ENCODE assay signal across 18 mouse cellular contexts in the genomic region with DNA sequence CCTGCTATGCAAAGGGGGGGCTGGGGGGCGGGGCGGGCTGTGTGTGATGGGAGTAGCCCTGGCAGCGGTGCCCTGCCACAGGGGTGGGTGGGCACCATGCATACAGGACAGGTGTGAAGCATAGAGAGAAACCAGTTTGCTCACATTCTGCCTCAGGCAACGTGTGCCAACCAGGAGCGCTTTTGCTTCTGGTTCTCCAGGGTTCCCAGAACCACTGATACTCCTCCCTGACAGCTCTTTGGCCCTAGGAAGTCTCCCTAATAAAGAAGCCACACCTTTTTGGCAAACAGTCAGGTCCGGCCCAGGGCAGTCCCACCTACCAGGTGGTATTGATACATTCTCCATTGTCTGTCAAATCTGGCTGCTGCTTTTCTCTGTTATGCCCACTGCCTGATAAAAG. TPM values are rescaled to one million over a fixed set of nuclear protein-coding genes. Genes with fewer than 3 reads are reported as not detected.
DNase-seq lines count a peak whose midpoint lies in the region; ATAC-seq lines count a peak whose summit lies in the region.
"Had no signal": no experiment of that assay in that cellular context is flagged by ENCODE, and none has a peak within 500 bp of the region (broad histone marks: within the 10 kb centered on the region; RNA-seq: fewer than 3 reads in every experiment).

No protein-coding gene starts in this region.

- H3K9ac ChIP-seq in limb, embryonic 15.5 days = no peak overlapping the region
- no peak overlapping the region for H3K9ac ChIP-seq in intestine, embryonic 16.5 days (ENCODE audit: low read depth, low read length)
- H3K9ac ChIP-seq: heart, embryonic 15.5 days; limb, embryonic 12.5 days had no signal

- DNase-seq in limb, embryonic 10.5 days (ENCODE audit: low spot score) = no peak
- peak; percentile 9 for DNase-seq in NIH3T3 (ENCODE audit: low read depth)
- peak; percentile 27 for DNase-seq in lung, postnatal 10 days
- DNase-seq in left cerebral cortex, postnatal 36 days (ENCODE audit: low spot score in 2 of 2) = no peak
- DNase-seq in thymus, postnatal 36 days = no peak
- DNase-seq: adrenal gland, postnatal 36 days; cerebellum, adult 8-10 months; gastrocnemius, postnatal 14 days; heart, adult 2 months; midbrain, embryonic 14.5 days had no signal

- H3K27me3 ChIP-seq in limb, embryonic 15.5 days = no peaks in the 10 kb centered on the region
- no peaks in the 10 kb centered on the region for H3K27me3 ChIP-seq in limb, embryonic 10.5 days (ENCODE audit: low read depth, poor library complexity, severe bottlenecking)
- H3K27me3 ChIP-seq in intestine, embryonic 16.5 days (replicated peaks; ENCODE audit: control insufficient read depth, insufficient read depth, low read length) = no peaks in the 10 kb centered on the region
- H3K27me3 ChIP-seq: heart, embryonic 15.5 days; limb, embryonic 12.5 days; Patski had no signal

- WGBS in limb, embryonic 15.5 days = 60% methylated on average over 6 of the region's 6 CpGs
- 76% methylated on average over 6 of the region's 6 CpGs for WGBS in limb, embryonic 10.5 days
- 55% methylated on average over 6 of the region's 6 CpGs for WGBS in intestine, embryonic 16.5 days

- H3K9me3 ChIP-seq in limb, embryonic 15.5 days = no peaks in the 10 kb centered on the region
- no peaks in the 10 kb centered on the region for H3K9me3 ChIP-seq in limb, embryonic 10.5 days (replicated peaks)
- H3K9me3 ChIP-seq in intestine, embryonic 16.5 days (ENCODE audit: control insufficient read depth, low read length) = no peaks in the 10 kb centered on the region
- H3K9me3 ChIP-seq: heart, embryonic 15.5 days; limb, embryonic 12.5 days had no signal

- intact Hi-C loops in left cerebral cortex, postnatal 36 days (cut with DNase I) = no loop called here

- no peaks in the 10 kb centered on the region for H3K36me3 ChIP-seq in limb, embryonic 15.5 days
- H3K36me3 ChIP-seq in limb, embryonic 10.5 days = no peaks in the 10 kb centered on the region
- no peaks in the 10 kb centered on the region for H3K36me3 ChIP-seq in intestine, embryonic 16.5 days (ENCODE audit: control insufficient read depth, insufficient read depth, low read length)
- H3K36me3 ChIP-seq: heart, embryonic 15.5 days; limb, embryonic 12.5 days had no signal

- H3K27ac ChIP-seq in limb, embryonic 15.5 days = no peak overlapping the region
- no peak overlapping the region for H3K27ac ChIP-seq in limb, embryonic 10.5 days
- H3K27ac ChIP-seq in intestine, embryonic 16.5 days (ENCODE audit: low read length) = peak overlapping the region; percentile 18; the same call in 1 of the 2 replicates
- H3K27ac ChIP-seq: heart, adult 2 months; heart, embryonic 15.5 days; hindbrain, postnatal 0 days; layer of hippocampus, adult 2 months; limb, embryonic 12.5 days had no signal

- ATAC-seq in limb, embryonic 15.5 days (ENCODE audit: insufficient number of reproducible peaks, low FRiP score, low TSS enrichment, low read depth) = peak; percentile 5; the same call in 1 of the 2 replicates
- peak; percentile 66 for ATAC-seq in intestine, embryonic 16.5 days
- ATAC-seq: activated CD4-positive, CD25-positive, alpha-beta regulatory T cell, adult 4 months; hindbrain, postnatal 0 days; Patski had no signal

- H3K4me1 ChIP-seq in limb, embryonic 15.5 days = peaks cover 20% of the 10 kb centered on the region
- no peaks in the 10 kb centered on the region for H3K4me1 ChIP-seq in limb, embryonic 10.5 days
- peaks cover 14% of the 10 kb centered on the region for H3K4me1 ChIP-seq in intestine, embryonic 16.5 days (ENCODE audit: control insufficient read depth, insufficient read depth, low read length)

- H3K4me3 ChIP-seq in limb, embryonic 15.5 days = no peak overlapping the region
- no peak overlapping the region for H3K4me3 ChIP-seq in limb, embryonic 10.5 days
- H3K4me3 ChIP-seq in intestine, embryonic 16.5 days (ENCODE audit: low read length) = no peak overlapping the region
- H3K4me3 ChIP-seq: heart, adult 2 months; heart, embryonic 15.5 days; layer of hippocampus, adult 2 months; limb, embryonic 12.5 days had no signal

- H3K4me2 ChIP-seq in limb, embryonic 15.5 days = no peak overlapping the region
- no peak overlapping the region for H3K4me2 ChIP-seq in intestine, embryonic 16.5 days (ENCODE audit: low read depth, low read length)
- H3K4me2 ChIP-seq: heart, embryonic 15.5 days; limb, embryonic 12.5 days had no signal

RNA-seq across cellular contexts. Expression of a gene that starts 8.2 kb away (rescaled TPM):
- polyA plus RNA-seq in limb, embryonic 15.5 days (2015; fragmentation: Nextera tagmentation; extraction: Ambion mirVana) = 9.2 and 10.2 TPM in 2 replicates
- polyA plus RNA-seq in limb, embryonic 10.5 days (2016; fragmentation: Nextera tagmentation; extraction: Ambion mirVana) = 26.5 and 27.1 TPM in 2 replicates
- polyA plus RNA-seq in intestine, embryonic 16.5 days (2015; fragmentation: Nextera tagmentation; extraction: Ambion mirVana) = 9.0 and 12.7 TPM in 2 replicates
- total RNA-seq in left cerebral cortex, postnatal 36 days (2021) = 1 to 10 TPM; 3.0 to 3.1 TPM

Comparison
In these comparisons a context has a peak if more than half of its experiments do, and no peak if none do; other contexts are left out.
1. DNase-seq: peak in NIH3T3 (single experiment) and lung, postnatal 10 days (single experiment); none in limb, embryonic 10.5 days (single experiment), left cerebral cortex, postnatal 36 days (0 of 2) and thymus, postnatal 36 days (0 of 2).